Mouse (Mus musculus) midbrain, postnatal 0 days (tissue): Measurements from ENCODE around the gene Sorbs1. TPM values are rescaled to one million over a fixed set of nuclear protein-coding genes. Genes with fewer than 3 reads are reported as not detected.
A peak's percentile ranks its signal among the peaks of the same experiment; 100 is the strongest.

ENCODE experiments used
- ATAC-seq: fragments of 200-750 bp; cut with Nextera tagmentation; 2 replicates; pipeline ENCODE4 v1.8.0; 2017; ENCODE audit warnings: moderate number of reproducible peaks, mild to moderate bottlenecking, moderate TSS enrichment, moderate library complexity; ENCODE audit not compliant: low FRiP score
- DNase-seq: peaks from one replicate; pipeline ENCODE4 v3.0.0-alpha.2; 2015; ENCODE audit warnings: low spot score
- H3K27ac ChIP-seq: fragments of 300-500 bp; sonication (generic); 2 replicates; pipeline ENCODE4 v1.5.1; 2014; ENCODE audit warnings: low read depth, mild to moderate bottlenecking, low read length, mixed read lengths
- H3K27me3 ChIP-seq: fragments of 300-500 bp; sonication (generic); 2 replicates; pipeline ENCODE4 v1.6.1; 2014; ENCODE audit warnings: low read length, control low read depth, mixed read lengths; ENCODE audit not compliant: insufficient read depth
- H3K36me3 ChIP-seq: fragments of 300-500 bp; sonication (generic); 2 replicates; pipeline ENCODE4 v1.6.1; 2014; ENCODE audit warnings: low read length, control low read depth, mixed read lengths; ENCODE audit not compliant: insufficient read depth
- H3K4me1 ChIP-seq: fragments of 300-500 bp; sonication (generic); 2 replicates; pipeline ENCODE4 v1.6.1; 2014; ENCODE audit warnings: mild to moderate bottlenecking, control low read depth, antibody characterized with exemption, low read length, mixed read lengths; ENCODE audit not compliant: insufficient read depth
- H3K4me2 ChIP-seq: fragments of 300-500 bp; sonication (generic); 2 replicates; pipeline ENCODE4 v1.6.1; 2014; ENCODE audit warnings: low read depth, mild to moderate bottlenecking, low read length, mixed read lengths; ENCODE audit not compliant: poor library complexity, severe bottlenecking
- H3K4me3 ChIP-seq: fragments of 300-500 bp; sonication (generic); 2 replicates; pipeline ENCODE4 v1.5.1; 2014; ENCODE audit warnings: low read depth, mild to moderate bottlenecking, low read length, moderate library complexity
- H3K9ac ChIP-seq: fragments of 300-500 bp; sonication (generic); replicated peaks from 2 replicates; pipeline ENCODE4 v1.6.1; 2014; ENCODE audit warnings: mild to moderate bottlenecking, low read length, moderate library complexity, mixed read lengths; ENCODE audit not compliant: poor library complexity, severe bottlenecking
- H3K9me3 ChIP-seq: fragments of 300-500 bp; sonication (generic); 2 replicates; pipeline ENCODE4 v1.6.1; 2016; ENCODE audit warnings: low read length, control low read depth
- CTCF ChIP-seq: IDR thresholded peaks from 2 replicates; pipeline ENCODE4 v1.5.1; 2016; ENCODE audit warnings: antibody characterized with exemption, mild to moderate bottlenecking
- WGBS: fragments of 180-500 bp; shearing (Covaris S2); extraction: QIAGEN DNeasy Blood & Tissue Kit; methylation state at CpG from one replicate; pipeline ENCODE4 v1.1.7; 2014; 5-methylcytosine and 5-hydroxymethylcytosine counted together
- polyA plus RNA-seq: library from polyadenylated mRNA; unstranded; fragments of >200 nt; fragmentation: Nextera tagmentation; extraction: Ambion mirVana; gene quantifications from 2 replicates; pipeline ENCODE4 v1.2.1, GENCODE M21; 2015
- total RNA-seq: library from RNA; depleted of rRNA; stranded (reverse); fragments of >200 nt; gene quantifications from 2 replicates; pipeline ENCODE4 v1.2.3, GENCODE M21; 2014

Sorbs1 gene
- total and polyA plus RNA-seq, 2 experiments from 2014 or later, result 53.1 to 60.4 TPM

DNA sequence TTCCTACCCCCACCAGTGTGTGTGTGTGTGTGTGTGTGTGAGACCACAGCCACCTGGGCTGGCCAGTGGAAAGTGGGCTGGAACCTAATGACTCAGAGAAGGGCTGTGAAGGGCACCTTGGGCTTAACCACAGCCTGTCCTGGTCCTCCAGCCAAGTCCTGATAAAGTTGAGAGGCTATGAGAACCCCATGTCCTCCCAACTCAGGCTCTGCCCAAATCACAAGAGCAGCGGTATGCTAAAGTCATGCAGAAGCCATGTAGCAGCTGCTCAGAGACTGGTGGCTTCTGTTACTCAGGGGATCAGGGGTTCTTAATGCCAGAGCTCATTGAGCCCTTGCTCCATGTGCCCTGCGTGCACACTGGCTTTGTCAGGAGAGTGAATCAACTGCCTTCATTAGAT is 145.1 kb downstream of the Sorbs1 start:
- TF ChIP-seq CTCF, result no peak
- H3K27me3 ChIP-seq, result no peaks in the 10 kb centered on the region
- H3K4me1 ChIP-seq, result 0 out of 2 replicates have a peak, but pooled peaks cover 4% of the 10 kb centered on the region
- H3K9me3 ChIP-seq, result no peaks in the 10 kb centered on the region
- 95% methylated on average over 2 of the region's 2 CpGs for WGBS
- ATAC-seq, result no peak
- no peak overlapping the region for H3K4me2 ChIP-seq
- no peak overlapping the region for H3K4me3 ChIP-seq
- no peak overlapping the region for H3K9ac ChIP-seq
- no peak for DNase-seq
- peaks cover 30% of the 10 kb centered on the region for H3K36me3 ChIP-seq
- H3K27ac ChIP-seq, result no peak overlapping the region

DNA sequence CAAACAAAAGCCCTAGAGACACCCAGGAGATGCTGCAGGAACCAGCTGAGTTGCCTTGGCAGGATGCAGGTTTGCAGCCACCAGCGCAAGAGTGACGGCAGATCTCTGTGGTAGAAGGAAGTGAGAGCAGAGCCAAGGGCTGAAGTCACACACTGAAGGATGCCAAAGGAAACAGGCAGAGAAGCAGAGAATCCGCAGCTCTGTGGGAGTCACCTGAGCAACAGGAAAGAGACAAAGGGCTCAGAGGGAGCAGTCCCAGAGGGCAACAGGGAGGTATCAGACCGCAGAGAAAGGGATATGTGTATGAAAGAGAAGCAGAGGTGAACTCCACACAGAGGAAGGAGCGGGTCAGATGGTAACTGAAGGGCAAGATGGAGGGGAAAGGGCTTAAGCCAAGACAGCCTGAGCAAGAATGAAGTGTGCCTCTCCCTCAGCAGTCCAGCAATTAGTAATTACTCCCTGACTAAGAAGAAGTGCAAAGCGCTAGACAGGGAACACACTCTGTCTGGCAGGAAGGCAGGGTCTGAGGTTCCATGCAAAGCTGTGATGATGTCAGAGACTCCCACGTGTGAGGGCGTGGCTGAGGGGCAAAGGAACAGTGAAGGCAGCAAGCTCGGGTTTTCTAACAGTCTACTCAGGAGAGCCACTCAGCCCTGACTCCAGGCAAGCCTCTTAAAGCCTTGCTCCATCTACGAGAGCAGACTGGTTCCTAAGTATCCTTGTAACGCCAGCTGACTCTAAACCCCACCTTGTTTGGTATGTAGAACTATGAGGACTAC is 147.2 kb downstream of the Sorbs1 start:
- H3K9me3 ChIP-seq, result no peaks in the 10 kb centered on the region
- TF ChIP-seq CTCF, result no peak
- H3K4me1 ChIP-seq, result 0 out of 2 replicates have a peak, but pooled peaks cover 4% of the 10 kb centered on the region
- peak; percentile 66 for DNase-seq
- WGBS, result 31% methylated on average over 11 of the region's 11 CpGs
- no peak overlapping the region for H3K4me2 ChIP-seq
- H3K9ac ChIP-seq, result no peak overlapping the region
- no peaks in the 10 kb centered on the region for H3K27me3 ChIP-seq
- peak; percentile 48; the same call in 1 of the 2 replicates for ATAC-seq
- H3K36me3 ChIP-seq, result peaks cover 35% of the 10 kb centered on the region
- H3K27ac ChIP-seq, result peak overlapping the region; percentile 39; the same call in 1 of the 2 replicates
- H3K4me3 ChIP-seq, result no peak overlapping the region

DNA sequence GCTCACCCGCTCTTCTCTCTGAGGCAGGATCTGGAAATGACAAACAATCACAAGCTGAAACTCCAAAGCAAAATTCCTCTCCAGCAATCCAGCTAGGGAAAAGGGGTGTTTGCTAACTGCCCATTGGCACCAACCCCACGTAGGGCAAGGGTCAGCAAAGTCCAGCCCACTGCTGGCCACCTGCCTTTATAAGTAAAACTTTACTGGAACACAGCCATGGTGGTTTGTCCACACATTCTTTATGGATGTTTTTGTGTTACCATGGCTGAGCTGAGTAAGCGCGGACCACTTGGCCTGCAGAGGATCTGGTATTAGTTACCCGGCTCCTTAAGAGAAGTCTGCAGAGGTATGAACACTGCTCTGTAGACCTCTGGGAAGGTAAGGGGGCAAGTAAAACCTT is 148.4 kb downstream of the Sorbs1 start:
- Histone ChIP-seq H3K27ac (no peak overlapping the region; the same call in 1 of the 2 replicates), H3K4me1 (0 out of 2 replicates have a peak, but pooled peaks cover 4% of the 10 kb centered on the region), H3K9me3 (no peaks in the 10 kb centered on the region), H3K4me2 (no peak overlapping the region), H3K27me3 (no peaks in the 10 kb centered on the region), H3K4me3 (no peak overlapping the region), H3K36me3 (peaks cover 28% of the 10 kb centered on the region), H3K9ac (no peak overlapping the region)
- no peak for TF ChIP-seq CTCF
- 66% methylated on average over 5 of the region's 5 CpGs for WGBS
- peak; percentile 18; the same call in 1 of the 2 replicates for ATAC-seq
- peak; percentile 77 for DNase-seq

- DNase-seq, result no peak
- peak; percentile 63 for TF ChIP-seq CTCF
- no peak overlapping the region for H3K4me3 ChIP-seq
- no peaks in the 10 kb centered on the region for H3K9me3 ChIP-seq
- H3K9ac ChIP-seq, result no peak overlapping the region
- 0 out of 2 replicates have a peak, but pooled peaks cover 4% of the 10 kb centered on the region for H3K4me1 ChIP-seq
- no peak overlapping the region for H3K27ac ChIP-seq
- no peak overlapping the region for H3K4me2 ChIP-seq
- ATAC-seq, result no peak
- H3K27me3 ChIP-seq, result no peaks in the 10 kb centered on the region
- 97% methylated on average over 5 of the region's 5 CpGs for WGBS
- H3K36me3 ChIP-seq, result peaks cover 19% of the 10 kb centered on the region
Measured at GRCm38 (mm10) chr19:40363447-40363846, 150.1 kb downstream of the Sorbs1 start.

DNA sequence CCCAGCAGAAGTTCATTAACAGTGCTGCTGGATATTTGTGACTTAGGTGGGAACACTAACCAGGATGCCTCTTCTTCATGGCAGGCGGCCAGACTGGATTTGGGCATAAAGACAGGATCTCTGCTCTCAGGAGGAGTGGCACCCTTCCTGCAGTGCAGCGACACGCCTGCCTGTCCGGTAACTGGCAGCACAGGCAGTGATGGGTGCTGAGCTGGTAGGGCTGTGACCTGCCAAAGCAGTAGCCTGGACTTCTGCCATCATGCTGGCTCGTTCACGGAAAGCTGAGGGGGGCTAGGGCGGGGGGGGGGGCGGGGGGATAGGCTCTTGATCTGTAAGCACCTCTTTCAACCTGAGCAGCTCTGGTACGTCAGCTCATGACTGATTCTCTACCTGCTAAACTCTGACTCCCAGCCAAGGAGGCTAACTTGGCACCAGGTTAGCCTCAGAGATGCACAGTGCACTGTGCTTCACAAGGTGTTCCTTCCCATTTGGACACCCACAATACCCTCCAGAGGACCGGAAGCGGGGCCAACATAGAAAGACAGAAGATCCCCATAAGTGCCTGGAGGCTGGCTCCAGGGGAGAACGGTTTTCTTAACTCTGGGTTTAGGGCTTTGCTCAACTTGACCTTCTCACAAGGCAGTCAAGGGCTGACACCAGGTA is 151.2 kb downstream of the Sorbs1 start:
- Histone ChIP-seq H3K36me3 (peaks cover 15% of the 10 kb centered on the region), H3K27me3 (no peaks in the 10 kb centered on the region), H3K9ac (no peak overlapping the region), H3K4me2 (no peak overlapping the region), H3K4me3 (no peak overlapping the region), H3K4me1 (0 out of 2 replicates have a peak, but pooled peaks cover 4% of the 10 kb centered on the region), H3K9me3 (no peaks in the 10 kb centered on the region), H3K27ac (no peak overlapping the region)
- 69% methylated on average over 10 of the region's 12 CpGs for WGBS
- ATAC-seq (no peak), DNase-seq (no peak)
- TF ChIP-seq CTCF, result no peak
